Mouse (Mus musculus): Measurements from ENCODE around the gene Optn.

DNA sequence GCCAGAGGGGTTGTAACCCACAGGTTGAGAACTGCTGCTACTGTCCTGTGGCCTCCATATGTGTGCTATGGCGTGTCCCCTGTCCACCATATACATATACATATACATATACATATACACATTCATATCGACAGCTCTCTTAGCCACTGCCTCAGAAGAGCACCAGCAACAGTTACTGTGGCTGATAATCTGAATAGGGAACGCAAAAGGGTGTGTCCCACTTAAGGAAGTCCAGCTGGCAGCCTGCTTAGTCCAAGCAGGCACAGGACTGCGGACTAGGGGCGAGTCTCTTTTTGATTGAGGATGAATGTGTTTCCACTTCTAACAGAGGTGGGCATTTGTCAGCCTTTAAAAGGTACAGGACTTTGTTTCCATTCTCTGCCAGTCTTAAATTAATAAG, 22.0 kb downstream of the Optn start:
- TF ChIP-seq CTCF (conservative IDR thresholded peaks at IDR 0.05; ENCODE audit: insufficient read depth, insufficient read length, low read depth, low read length): no peak
- no peak for TF ChIP-seq POLR2A (IDR thresholded peaks at IDR 0.05; ENCODE audit: low read depth, low read length)
